Mouse (Mus musculus) myocyte (in vitro differentiated cells): ENCODE results near the gene Rab38.

Experiments used
- CEBPB ChIP-seq: IDR thresholded peaks from 2 replicates; pipeline ENCODE4 v1.6.1; 2011; ENCODE audit warnings: mild to moderate bottlenecking, moderate library complexity; ENCODE audit not compliant: poor library complexity, insufficient read depth, severe bottlenecking
- E2F4 ChIP-seq: IDR thresholded peaks from one replicate; pipeline ENCODE4 v1.6.1; 2011; ENCODE audit warnings: mild to moderate bottlenecking, control low read depth, moderate library complexity; ENCODE audit not compliant: insufficient read depth
- MAX ChIP-seq: IDR thresholded peaks from one replicate; pipeline ENCODE4 v1.6.1; 2011; ENCODE audit warnings: low read depth, mild to moderate bottlenecking, control low read depth
- MYOD1 ChIP-seq, 3 experiments: IDR thresholded peaks; one replicate each; pipeline ENCODE4 v1.6.1; 2011; ENCODE audit warnings: control low read depth in 2 of 3, low read depth in 2 of 3, mild to moderate bottlenecking in 2 of 3, moderate library complexity in 1 of 3; ENCODE audit not compliant: insufficient read length in 2 of 3, control insufficient read depth in 1 of 3
- MYOG ChIP-seq, 3 experiments: IDR thresholded peaks; one replicate each; pipeline ENCODE4 v1.6.1; 2011; ENCODE audit warnings: control low read depth in 2 of 3, low read depth in 2 of 3, mild to moderate bottlenecking in 2 of 3; ENCODE audit not compliant: insufficient read length in 2 of 3, control insufficient read depth in 1 of 3, insufficient read depth in 1 of 3
- POLR2A ChIP-seq: IDR thresholded peaks from one replicate; pipeline ENCODE4 v1.6.1; 2011; ENCODE audit warnings: low read depth, mild to moderate bottlenecking, control low read depth, moderate library complexity; ENCODE audit not compliant: insufficient read length
- POLR2AphosphoS2 ChIP-seq: IDR thresholded peaks from one replicate; pipeline ENCODE4 v1.6.1; 2011; ENCODE audit warnings: low read depth, control low read depth; ENCODE audit not compliant: insufficient read length
- TCF12 ChIP-seq: IDR thresholded peaks from one replicate; pipeline ENCODE4 v1.6.1; 2011; ENCODE audit warnings: mild to moderate bottlenecking, control low read depth; ENCODE audit not compliant: poor library complexity, insufficient read depth, severe bottlenecking
- TCF3 ChIP-seq: IDR thresholded peaks from one replicate; pipeline ENCODE4 v1.6.1; 2011; ENCODE audit warnings: low read depth, control low read depth; ENCODE audit not compliant: insufficient read length
- USF1 ChIP-seq: IDR thresholded peaks from one replicate; pipeline ENCODE4 v1.6.1; 2011; ENCODE audit warnings: low read depth, mild to moderate bottlenecking, control low read depth, moderate library complexity

DNA sequence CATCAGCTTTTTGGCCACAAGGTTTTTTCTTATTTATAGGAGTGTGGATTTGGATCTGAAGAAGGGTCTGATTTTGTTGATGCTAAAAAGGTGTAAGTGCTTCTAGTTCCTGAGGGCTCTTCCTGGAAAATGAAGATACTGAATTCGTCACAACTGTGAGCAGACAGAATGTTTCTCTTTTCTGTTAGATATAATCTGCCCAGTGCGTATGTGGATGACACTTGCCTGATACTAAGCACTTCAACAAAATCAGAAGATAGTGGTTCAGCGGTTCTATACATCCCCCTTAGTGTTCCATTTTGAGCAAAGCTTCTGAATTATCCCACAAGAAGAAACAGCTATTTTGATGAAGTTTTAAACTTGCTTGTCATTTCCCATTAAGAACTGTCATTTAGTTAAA lies 2.6 kb upstream of the Rab38 start:
- no peak for TF ChIP-seq MYOD1 (IDR thresholded peaks at IDR 0.05; ENCODE audit: control insufficient read depth in 1 of 3, insufficient read length in 2 of 3, low read depth in 2 of 3)
- TF ChIP-seq POLR2A = no peak
- TF ChIP-seq TCF12 = no peak
- TF ChIP-seq USF1 = no peak
- TF ChIP-seq CEBPB = no peak
- TF ChIP-seq MYOG (IDR thresholded peaks at IDR 0.05; ENCODE audit: control insufficient read depth in 1 of 3, insufficient read depth in 1 of 3, insufficient read length in 2 of 3, low read depth in 2 of 3) = no peak
- no peak for TF ChIP-seq E2F4
- no peak for TF ChIP-seq POLR2AphosphoS2
- TF ChIP-seq MAX = no peak
- no peak for TF ChIP-seq TCF3
